Mouse (Mus musculus): Measurements from ENCODE around the gene Sipa1l3.

Gene Sipa1l3

DNA sequence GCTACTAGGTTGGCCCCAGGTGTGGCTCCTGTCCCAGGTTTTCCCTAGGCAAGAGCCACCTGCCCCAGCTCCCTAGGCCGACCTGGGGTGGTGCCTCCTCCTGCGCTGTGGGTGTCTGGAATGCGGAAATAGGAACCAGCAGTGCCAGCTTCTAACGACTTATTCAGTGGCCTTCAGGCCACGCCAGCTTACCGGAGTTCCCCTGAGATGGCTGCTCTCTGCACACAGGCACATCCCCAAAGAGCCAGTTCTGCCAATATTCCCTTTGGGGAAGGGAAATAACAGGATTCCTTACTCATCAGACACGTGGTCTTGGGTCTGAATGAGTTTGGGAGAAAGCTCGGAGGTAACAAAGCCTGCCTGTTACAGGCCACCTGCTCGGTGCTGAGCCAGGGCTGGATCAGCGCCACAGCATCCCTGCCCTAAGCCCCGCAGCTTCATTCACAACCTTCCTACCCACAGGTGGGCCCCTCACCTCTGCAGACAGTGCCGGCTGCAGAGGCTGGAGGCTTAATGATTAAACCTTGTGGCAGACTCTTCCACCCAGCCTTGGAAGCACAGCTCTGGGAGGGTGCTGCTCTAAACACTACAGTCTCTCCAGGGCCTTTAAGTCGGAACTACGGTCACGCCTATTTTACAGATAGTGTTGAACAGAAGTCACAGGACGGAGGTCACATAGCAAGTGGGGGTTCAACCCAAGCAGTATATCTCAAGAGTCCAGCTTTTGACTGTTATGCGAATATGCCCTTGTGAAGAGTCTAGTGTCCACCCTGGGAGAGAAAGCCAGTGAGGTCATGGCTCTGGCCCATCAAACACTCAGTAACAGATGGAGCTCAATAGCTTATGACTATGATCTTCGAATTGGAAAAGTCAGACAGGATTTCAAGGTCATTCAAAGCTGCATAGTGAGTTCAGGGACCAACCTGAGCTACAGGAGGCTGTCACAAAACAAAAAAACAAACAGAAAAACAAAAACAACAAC lies 12.8 kb downstream of the Sipa1l3 start:
- no peak for DNase-seq (ENCODE audit: low spot score)

DNA sequence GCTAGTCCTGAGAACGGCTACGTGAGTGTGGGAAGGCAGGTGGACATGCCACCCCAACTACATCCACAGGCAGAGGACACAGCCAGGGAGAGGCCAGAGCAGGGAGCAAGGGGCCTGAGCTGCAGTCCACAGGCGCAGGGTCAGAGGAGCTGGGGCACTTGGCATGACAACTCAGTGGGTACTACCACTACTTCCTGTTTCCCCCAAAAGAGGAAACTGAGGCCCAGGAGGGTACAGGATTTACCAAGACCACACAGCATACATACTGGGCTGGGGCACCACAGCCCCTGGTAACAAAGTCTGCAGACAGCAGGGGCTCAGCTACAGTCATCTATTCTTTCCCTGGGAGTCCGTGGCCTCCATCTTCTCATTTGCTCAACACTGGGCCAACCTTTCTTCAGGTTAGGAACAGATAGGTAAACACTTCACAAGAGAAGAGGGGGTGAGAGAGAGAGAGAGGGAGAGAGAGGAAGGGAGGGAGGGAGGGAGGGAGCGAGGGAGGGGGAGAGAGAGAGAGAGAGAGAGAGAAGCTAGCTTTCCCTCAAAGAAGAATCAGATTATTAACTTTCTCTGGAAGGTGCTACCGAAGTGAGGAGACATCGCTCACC lies 13.7 kb downstream of the Sipa1l3 start:
- no peak for DNase-seq (ENCODE audit: low spot score)

DNA sequence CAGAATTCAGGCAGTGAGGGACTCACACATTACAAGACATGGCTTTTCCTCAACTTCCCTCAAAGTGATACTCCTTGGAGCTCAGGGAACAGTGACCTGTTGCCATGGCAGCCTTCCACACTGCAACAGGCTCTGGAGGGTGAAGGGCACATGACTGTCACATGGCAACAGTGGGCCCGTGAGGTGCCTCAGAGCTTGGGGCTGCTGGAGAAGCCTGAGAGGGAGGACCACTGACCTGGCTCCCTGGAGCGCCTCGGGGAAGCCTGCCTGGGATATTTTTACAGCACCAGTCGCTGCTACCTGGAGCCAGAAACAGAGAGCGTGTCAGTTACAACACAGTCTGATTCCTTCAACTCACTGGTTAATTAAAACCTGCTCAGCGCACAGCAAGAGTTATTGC lies 14.8 kb downstream of the Sipa1l3 start:
- DNase-seq (ENCODE audit: low spot score), result no peak

DNA sequence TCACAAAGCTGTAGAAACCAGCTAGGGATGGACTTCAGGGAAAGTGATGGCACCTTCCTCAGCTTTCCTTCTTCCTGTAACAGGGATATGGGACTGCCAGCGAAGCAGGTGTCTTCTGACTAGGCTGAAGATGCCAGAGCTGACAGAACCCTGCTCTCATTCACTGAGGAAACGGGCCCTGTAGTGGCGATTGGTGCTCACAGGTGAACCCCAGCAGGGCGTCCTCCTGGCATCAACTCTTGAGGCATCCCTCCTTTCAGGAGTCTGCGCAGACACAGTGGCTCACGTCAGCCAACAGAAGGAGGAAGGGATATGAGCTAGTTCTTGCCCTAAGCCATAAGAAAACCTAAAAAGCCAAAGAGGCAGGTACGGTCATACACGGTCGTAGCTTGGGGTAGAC lies 17.2 kb downstream of the Sipa1l3 start:
- DNase-seq (ENCODE audit: low spot score), result no peak

DNA sequence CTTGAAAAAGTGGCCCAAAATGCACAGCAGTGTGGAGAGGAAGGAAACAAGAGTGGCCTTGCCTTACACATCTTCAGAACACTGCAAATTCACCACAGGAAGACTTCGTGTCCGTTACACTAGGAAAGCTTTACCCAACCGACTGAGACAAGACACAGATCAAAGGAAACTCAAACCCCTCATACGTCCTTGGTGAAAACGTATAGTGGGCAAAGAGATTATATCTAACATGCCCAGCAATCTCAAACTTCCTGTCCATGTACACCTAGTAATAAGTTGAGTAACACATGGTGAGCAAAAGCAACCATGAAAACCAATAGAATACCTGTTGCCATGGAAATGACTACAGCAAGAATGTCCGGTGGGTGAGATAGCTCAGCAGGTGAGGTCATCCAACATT lies 19.4 kb downstream of the Sipa1l3 start:
- no peak for DNase-seq (ENCODE audit: low spot score)

DNA sequence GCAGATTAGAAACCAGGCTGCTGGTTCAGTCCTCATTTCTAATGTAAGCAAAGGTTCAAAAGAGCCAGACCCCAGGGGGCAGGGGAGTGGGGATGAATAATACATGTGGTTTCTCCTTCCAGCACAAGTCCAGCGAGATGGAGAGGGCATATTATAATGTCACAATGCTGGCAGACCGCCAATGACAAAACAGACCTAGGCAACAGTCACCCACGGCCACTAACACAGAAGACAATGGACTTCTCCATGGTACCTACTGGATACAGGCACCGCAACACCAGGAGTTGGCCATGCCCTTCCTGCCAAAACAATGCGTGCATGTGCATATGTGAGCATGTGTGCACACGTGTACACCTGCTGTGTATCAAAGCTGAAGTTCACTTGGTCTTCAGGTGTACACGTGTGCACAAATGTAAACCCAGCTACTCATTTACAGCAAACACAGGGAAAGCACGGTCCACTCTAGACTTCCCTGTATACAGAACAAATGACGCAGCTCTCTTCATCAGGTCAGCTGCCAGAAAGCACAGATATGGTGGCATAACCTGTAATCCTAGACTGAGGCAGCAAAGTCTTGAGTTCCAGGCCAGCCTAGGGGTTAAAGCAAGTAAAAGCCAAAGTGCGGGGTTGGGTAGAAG lies 21.4 kb downstream of the Sipa1l3 start:
- peak; percentile 56 for DNase-seq (ENCODE audit: low spot score)

DNA sequence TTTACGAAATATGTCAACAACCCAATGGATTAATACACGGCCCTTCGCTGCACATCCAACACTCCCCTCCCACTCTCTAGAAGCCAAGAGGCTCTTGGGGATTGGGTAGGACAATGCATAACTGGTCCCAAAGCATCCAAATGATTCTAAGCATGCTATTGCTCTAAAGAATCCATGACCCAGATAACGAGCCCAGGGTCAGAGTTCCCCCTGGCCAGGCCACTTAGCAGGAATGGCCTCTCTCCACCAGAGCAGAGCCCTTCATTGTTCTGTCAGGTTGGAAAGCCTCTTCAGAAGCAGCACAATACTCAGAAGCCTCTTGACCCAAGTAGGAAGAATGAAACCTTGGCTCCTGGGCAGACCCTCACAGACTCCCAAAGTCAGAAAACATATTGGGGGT lies 22.1 kb downstream of the Sipa1l3 start:
- DNase-seq (ENCODE audit: low spot score), result peak; percentile 74

DNA sequence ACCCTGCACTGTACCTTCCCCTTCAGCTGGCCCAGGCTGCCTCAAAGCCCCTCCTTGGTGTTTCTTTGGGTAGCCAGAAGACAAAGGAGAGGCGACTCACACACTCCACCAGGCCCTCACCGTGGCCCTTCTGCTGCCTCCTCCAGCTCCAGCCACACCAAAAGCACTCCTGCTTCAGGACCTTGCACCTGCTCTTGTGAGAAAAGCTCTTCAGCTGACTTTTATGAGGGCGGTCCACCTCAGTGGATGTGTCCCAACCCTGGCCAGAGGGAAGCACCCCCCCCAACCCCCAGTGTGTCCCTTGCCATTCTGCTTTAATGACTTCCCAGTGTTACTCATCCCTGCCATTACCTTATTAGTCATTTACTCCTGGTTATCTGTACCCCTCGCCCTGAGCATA lies 22.6 kb downstream of the Sipa1l3 start:
- no peak for DNase-seq (ENCODE audit: low spot score)

DNA sequence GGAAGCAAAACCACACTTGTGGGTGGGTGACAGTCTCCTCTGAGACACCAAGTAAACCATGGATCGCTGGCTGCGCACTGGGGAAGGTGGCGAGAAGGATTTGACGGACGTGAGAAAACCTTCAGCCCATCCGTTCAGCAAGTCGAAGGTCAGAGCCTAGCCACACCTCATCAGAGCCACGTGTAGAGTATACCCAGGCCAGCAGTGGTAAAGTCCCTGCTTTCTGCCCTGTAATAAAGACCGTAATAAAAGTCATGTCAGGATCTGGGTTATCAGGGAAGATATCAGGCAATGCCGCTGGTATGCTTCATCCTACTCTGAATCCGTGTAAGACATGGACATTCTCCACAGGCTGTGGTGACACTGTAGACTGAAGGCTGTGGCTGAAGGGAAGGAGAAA lies 23.6 kb downstream of the Sipa1l3 start:
- no peak for DNase-seq (ENCODE audit: low spot score)

DNA sequence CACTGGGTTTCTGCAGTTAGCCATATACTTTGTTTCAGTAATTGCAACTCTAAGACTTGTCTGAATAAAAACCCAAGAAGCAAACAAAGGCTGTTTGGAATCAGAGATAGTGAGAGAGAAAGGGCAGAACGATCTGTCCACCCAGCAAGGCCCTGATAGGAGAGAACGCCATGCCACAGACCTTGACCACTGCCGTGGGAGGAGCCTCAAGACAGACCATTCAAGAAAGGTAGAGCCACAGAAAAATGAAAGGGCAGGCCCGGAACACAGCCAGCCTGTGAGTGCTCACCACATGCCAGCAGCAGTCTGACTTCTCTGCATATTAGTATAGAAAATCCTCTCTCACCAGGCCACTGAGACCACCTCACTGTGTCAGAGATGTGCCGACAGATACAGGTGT lies 24.4 kb downstream of the Sipa1l3 start:
- DNase-seq (ENCODE audit: low spot score), result no peak

DNA sequence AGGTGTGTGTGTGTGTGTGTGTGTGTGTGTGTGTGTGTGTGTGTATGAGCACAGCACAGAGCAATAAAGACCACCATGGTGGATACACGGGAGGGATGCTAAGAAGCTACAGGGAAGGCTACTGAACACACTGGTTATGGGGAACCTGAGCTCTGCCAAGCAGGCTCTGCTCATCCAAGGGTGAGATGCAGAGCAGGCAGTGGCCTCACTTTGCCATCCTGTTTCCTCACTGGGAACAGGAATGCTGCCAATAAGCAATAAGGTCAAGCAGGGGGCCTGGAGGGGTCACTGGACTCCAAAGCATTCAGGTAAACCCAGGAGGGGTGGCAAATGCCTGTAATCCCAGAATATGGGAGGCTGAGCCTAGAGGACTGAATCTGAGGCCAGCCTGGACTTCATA lies 25.4 kb downstream of the Sipa1l3 start:
- no peak for DNase-seq (ENCODE audit: low spot score)

DNA sequence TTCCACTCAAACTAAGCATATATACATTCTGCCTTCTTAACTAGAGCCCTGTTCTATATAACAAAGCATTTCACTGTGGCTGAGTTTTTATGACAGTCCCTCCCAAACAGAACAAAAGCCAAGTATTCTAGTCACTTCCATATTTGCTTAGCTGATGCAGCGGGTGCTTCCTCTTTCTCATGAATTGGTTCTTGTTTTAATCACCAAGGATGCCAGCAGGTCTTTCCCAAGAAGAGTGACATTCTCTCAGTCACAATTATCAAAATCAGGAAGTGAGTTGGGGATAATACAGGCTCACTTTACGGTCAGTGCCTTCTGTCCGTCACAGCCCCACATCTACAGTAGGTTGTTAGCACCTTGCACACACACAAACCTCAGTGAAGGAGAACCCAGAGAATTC lies 26.6 kb downstream of the Sipa1l3 start:
- DNase-seq (ENCODE audit: low spot score), result no peak

DNA sequence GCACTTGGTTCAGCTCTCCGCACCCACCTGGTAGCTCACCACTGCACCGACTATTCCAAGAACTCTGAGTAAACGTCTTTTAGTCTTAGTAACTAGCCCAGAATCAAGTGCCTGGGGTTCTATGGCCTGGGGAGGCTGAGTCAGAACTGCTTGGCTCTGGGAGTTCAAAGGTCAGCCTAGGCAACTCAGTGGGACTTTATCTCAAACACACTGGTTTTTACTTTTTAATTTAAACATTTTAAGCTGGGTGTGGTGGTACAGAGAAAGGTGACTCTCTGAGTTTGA lies 27.0 kb downstream of the Sipa1l3 start:
- DNase-seq (ENCODE audit: low spot score), result no peak

DNA sequence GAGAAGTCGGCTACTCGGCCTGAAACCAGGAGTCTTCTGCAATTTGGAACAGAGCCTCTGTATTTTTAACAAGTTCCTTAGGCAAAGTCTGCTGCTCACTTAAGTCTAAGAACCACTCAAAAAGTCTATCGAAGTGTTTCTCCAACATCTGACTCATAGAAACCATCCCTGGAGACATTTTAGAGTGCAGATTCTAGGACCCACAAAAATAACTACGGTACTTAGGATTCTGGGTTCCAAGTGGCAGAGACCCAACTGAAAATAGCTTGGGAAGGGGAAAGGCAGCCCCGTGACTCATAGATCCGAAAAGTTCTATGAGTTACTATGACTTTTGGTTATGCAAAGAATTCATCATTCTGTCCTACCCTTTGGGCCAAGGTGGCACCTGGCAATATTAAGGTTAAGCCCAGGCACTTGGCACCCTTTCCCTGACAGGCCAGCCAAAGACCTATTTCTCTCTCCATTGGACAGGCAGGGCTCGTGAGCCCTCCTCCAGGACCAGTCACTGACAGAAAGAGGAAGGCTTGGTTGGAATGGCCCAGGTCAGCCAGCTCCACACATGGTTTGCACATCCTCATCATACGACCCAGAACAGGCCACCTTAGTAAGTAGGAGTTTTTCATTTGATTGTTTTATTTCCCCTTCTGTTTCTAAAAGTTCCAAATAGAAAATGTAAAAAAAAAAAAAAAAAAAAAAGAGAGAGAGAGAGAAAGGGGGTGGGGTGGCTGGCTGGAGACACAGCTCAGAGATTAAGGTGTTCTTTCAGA lies 27.6 kb downstream of the Sipa1l3 start:
- no peak for DNase-seq (ENCODE audit: low spot score)

DNA sequence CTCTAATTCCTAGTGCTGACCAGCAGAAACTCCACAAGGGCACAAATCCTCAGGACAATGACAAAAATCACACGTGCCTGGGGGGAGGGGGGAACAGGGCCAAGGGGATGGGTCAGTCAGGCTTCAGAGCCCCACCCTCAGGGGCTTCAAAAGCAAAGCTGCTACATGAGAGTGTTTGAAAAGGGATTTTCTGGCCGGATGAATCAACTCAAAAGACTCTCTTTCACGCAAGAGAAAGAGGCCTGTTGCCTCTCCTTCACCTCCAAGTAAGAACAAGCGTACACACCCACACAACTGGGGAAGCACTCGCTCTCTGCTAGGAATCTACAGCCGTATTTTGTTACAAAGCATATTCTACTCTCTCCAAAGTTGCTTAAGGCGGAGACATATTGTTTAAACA lies 28.6 kb downstream of the Sipa1l3 start:
- DNase-seq (ENCODE audit: low spot score), result peak; percentile 78

DNA sequence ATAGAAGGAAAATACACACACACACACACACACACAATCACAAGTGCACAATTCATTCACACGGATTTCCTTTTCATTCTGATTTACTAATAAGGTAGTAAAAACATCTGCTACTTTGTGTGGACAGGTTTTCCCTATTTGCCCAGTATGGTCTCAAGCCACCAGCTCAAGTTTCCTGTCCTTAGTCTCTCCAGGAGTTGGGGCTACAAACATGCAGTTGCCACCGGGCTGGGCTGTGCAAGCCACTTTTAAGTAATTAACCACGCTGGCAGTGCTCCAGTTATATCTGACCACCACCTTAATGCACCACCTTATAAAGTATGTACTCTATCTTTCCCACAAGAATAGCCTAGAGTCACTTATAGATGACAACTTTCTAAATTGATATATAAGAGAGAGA lies 29.1 kb downstream of the Sipa1l3 start:
- no peak for DNase-seq (ENCODE audit: low spot score)

DNA sequence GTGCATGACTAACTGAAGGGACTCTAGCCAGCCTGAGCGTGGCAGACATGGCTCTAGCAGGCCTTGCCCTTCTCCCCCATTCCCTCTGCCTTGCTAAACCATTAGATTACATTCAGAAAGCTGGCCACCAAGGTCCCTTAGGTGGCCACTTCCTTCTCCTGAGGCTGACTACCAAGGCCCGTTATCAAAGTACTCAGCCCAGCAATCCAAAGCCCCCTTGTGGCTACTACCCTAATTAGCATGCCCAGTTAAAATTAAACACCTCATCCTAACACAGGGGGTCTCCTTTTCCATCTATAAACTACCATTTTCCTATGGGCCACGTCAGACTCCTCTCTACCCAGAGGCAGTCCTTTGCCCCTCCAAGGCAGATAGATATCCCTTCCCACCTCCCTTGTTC lies 31.7 kb downstream of the Sipa1l3 start:
- no peak for DNase-seq (ENCODE audit: low spot score)

DNA sequence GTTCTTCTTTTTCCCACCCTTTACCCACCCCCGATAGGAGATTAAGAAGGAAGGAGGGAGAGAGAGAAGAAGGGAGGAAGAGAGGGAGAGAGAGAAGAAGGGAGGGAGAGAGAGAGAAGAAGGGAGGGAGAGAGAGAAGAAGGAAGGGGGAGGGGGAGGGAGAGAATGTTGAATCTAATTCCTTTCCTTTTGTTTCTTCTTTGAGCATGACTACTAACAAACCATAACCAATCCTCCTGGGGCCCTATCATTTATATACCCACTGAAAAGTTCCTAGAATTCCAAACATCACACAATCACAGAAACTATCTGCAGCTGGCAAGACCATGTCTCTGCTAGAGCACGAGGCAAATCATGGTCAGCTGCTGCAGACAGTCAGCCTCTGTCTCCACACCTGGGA lies 32.7 kb downstream of the Sipa1l3 start:
- DNase-seq (ENCODE audit: low spot score), result no peak

DNA sequence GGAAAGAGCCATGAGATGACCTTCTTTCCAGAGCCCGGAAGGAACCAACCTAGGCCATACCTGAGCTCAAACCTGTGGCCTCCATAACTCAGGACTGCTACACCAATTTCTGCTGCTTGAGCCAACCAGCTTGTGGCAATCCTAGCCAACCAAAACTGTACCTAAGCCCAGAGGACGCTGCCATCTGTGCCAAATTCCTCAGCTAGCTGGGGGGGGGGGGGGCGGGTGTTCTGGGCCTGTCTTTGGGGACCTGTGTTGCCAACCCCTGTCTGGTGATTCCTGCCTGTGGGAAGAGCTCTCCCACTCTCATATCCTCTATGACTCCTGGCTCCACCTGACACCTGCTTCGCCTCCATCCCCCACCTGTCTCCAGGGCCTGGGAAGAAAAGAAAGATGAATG lies 34.9 kb downstream of the Sipa1l3 start:
- DNase-seq (ENCODE audit: low spot score), result no peak

DNA sequence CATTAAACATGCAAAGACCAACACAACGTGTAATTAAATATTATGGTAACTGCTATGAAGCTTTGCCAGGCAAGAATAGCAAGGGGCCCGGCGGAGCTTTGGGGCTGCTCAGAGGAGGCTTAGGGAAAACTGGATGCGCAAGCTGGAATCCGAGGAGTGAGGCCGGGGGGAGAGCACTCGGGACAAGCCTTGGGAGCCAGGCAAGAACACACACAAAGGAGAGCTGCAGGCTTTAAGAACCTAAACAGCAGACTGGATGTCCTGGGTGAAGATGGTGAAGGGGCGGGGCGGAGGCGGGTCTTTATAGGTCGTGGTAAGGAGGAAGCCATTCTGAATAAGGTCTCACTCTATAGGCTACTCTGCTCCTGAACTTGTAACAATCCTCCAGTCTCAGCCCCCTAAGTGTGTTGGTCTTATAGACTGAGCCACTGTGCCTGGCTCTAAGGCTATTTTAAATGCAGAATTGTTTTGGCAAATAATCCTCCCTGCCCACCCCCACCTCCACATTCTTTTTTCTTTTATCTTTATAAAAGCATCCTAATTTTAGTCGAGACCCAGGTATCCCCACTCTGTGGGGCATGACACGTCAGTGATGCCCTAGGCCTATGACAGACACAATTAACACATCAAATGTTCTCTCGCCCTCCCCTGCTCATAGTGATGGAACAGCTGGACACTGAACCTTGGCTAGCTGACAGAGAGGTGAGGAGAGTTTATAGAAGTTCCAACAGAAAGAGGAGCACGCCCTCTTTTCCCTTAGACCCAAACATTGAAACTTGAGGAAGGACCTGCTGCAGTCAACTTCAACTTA lies 36.9 kb downstream of the Sipa1l3 start:
- DNase-seq (ENCODE audit: low spot score), result peak; percentile 52

DNA sequence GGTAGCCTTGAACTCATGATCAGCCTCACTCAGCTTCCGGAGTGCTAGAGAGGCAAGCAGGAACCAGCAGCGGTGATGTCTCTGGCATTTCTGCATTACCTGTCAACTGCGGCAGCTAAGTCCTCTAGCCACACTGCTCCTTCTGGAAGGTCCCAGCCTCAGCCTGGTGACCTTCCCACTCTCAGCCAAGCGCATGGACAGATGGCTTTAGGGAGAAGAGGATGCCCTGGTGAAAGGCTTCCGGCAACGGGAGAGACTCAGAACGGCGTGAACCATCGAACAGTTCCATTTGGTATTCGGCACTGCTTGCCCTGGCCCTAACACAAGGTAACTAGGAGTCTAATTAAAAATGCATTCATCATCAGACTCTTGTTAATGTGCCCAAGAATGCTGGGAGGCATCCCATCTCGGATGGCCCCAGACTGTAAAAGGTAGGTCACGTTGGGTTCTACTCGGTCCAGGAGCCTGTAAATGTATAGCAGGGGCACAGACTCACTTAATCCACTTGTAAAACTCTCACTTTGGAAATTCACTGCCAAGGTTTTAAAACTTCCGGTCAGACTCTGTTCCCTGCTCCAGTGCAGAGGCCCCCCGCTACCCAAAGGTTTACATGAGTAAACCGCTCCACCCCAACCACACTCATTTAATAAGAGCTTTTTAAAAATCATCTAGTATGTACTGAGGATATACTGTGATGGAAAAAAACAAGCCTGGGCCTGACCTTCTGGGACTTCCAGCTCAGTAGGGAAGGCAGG lies 37.7 kb downstream of the Sipa1l3 start:
- no peak for DNase-seq (ENCODE audit: low spot score)

Data from retina, embryonic 14.5 days (tissue).